Mouse (Mus musculus): ENCODE data around the gene Sept9.

Sept9 gene

DNA sequence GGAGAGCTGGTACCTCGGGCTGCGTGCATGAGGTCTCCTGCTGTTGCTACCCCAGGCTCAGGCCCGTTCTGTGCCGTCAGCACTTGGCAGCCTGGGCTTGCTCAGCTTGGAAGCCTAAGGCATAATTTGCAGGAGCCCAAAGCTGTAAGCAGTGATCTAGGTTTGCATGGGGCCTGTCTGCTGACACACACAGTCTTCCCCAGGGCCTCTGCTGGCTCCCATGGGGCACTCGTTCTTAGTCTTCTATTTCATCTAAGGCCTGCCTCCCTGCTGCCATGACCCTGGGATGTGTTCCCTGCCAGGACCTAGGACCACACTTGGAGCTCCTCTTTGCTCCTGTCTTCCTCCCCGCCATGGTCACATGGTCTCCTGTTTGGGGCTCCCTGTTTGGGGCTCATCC lies 21.7 kb downstream of the Sept9 start:
- no peak for DNase-seq (ENCODE audit: low spot score)

DNA sequence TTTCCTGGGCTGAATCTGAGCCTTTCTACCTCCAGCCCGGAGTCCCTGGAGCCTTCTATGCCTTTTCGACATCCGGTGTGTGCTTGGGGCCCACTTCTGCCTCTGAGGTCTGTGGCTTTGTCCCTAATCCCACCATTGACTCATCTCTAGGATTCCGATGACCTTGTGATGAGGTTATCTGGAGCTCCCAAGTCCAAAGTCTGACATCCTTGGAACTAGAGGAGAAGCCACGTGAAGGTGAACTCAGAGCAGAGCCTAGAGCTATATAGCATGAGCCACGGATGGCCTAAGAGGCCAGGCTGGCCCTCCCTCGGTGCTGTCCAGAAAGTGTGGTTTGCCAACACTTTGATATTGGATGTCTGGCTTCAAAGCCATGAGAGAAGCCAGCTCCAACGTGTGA lies 23.4 kb downstream of the Sept9 start:
- DNase-seq (ENCODE audit: low spot score) = no peak

DNA sequence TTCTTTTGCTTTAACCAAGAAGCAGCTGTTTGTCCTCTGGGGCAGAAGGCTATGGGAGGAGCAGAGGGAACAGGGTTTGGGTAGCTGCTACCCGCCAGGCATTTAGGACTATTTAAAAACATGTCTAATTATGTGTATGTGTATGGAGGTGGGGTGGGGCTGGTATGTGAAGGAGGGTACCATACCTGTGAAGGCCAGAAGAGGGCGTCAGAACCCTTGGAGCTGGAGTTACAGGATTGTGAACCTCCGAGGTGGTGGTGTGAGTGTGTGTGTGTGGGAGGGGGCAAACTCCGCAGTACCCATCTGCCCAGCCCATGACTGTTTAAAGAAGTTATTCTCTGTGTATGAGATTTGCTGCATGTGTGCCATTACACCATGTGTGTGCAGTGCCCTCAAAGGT lies 25.3 kb downstream of the Sept9 start:
- DNase-seq (ENCODE audit: low spot score) = no peak

DNA sequence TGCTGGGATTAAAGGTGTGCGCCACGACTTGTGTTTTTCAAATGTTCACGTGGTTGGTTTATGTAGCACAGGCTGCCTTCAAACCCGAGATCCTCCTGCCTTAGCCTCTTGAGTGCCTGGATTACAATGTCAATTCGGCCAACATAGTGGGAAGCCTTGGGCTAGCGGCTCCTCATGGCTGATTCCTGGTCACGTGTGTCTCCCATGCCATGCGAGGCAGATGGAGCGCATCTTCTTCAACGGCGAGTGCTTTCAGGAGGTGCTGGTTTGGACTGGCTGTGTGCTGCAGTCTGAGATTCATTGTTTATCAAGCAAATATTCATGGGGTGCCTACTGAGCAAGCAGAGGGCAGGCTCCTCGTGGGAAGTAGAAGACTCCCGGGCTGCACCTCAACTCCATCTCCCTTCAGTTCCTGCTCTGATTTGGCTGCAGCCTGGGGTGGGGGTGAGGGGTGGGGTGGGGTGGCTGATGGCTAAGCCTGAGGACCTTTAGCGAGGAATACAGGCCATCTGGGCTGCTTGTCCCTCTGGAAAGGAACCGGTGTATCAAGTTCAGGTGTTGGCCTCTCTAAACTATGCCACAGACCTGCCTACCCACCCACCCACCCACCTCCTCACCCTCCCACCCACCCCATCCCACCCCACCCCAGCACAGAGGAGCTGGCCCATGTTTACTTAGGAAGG lies 26.2 kb downstream of the Sept9 start:
- DNase-seq (ENCODE audit: low spot score) = no peak

DNA sequence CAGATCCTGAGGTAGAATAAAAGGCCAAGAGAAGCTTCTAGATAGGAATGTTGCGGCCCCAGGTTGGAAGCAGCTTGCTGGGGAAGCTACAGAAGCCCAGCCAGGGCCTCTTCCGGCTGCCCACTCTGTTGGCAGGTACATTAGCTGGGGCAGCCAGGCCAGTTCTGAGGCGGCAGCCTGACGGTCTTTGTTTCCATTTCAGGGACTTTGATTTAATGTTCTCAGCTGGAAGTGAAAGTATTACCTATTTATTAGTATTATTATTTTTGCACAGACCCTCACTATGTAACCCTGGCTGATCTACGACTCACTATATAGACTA lies 26.7 kb downstream of the Sept9 start:
- DNase-seq (ENCODE audit: low spot score) = no peak

DNA sequence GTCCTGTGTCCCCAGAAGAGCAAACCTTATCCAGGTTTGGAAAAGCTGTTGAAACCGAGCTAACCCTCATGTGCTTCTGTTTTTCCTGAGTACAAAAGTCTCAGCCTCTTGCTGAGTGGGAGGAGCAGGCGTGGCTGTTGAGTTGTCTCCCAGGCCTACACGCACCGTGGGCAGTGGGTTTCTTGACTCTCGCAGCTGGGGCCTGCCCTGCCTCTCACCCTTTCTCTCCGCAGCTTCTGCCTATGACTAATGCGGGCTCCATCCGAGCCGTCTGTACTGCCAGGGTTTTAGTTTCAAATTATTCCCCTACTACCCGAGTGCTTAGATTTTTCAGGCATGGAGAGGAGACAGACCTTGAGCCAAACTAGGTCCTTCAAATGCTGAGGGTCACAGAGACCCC lies 28.7 kb downstream of the Sept9 start:
- no peak for DNase-seq (ENCODE audit: low spot score)

DNA sequence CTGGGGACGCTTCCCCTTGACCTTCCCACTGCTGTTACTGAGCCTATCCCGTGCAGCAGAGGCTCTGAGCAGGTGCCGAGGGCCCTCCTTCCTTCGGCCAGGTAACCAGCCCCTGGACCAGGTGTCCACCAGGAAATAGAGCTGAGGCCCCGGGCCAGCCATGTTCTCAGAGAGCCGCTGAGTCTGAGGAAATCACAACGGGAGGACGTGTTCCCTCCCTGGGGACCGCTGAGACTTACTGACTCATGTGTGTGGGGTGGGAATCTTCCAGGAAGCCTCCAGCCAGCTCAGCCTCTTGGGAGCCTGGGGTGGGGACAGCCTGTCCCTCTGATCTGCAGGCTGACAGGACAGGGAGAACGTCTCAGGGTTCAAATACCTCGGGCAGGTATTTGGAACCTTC lies 32.1 kb downstream of the Sept9 start:
- no peak for DNase-seq (ENCODE audit: low spot score)

DNA sequence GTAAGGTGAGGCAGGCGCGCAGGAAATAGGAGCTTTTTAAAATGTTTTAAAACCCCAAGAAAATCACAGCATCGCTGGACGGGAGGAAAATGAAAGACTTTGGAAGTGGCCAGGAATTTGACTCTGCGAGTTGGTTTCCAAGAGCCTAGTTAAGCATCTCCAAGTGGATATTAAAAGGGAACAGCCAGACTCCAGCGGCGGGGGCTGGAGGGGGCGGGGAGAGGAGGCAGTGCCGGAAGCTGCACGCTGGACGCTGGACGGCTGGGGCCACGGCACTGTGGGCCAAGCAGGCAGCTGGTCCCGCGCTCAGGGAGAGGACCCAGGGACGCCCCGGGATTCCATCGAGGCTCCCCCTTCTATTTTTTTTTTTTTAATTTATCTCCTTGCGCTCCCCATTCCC lies 32.6 kb downstream of the Sept9 start:
- no peak for DNase-seq (ENCODE audit: low spot score)

DNA sequence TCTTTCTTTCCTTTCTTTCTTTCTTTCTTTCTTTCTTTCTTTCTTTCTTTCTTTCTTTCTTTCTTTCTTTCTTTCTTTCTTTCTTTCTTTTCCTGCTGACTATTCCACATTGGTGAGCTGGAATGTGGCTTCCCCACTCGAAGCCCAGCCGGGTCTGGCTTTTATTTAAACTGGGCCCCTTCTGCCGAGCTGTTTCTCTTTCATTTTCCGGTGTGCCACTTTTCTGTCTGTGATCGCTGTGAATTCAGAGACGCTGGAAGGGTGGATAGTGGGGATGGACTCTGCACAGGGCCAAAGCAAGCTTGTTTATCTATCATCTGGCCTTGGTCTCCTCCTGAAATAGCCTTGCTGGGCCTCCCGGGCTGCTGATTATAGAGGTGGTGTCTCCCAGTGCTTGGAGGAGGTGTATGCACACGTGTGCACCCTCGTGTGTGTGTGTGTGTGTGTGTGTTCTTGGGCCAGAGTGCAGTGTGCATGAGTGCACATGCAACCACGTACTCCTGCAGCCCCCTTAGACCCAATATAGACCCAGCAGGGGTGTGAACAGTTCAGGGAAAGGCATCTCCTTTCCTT lies 33.5 kb downstream of the Sept9 start:
- DNase-seq (ENCODE audit: low spot score) = no peak

DNA sequence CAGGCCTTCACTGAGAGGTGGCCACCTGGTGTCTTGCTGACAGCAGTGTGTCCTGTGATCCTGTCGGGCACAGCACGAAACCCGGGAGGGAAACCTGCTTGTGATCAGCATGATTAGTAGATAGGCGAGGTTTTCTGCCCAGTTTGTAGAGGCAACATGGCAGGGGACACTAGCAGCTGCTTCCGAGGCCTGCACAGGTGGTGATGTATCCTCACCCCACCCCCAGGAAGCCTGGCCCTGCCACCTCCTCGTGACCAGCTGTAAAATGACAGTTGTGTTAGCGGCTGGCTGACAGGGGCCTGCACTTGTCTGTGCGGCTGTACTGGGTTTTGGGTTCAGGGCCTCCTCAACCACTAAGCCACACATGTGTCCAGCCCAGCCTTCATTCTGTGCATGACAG lies 34.4 kb downstream of the Sept9 start:
- no peak for DNase-seq (ENCODE audit: low spot score)

DNA sequence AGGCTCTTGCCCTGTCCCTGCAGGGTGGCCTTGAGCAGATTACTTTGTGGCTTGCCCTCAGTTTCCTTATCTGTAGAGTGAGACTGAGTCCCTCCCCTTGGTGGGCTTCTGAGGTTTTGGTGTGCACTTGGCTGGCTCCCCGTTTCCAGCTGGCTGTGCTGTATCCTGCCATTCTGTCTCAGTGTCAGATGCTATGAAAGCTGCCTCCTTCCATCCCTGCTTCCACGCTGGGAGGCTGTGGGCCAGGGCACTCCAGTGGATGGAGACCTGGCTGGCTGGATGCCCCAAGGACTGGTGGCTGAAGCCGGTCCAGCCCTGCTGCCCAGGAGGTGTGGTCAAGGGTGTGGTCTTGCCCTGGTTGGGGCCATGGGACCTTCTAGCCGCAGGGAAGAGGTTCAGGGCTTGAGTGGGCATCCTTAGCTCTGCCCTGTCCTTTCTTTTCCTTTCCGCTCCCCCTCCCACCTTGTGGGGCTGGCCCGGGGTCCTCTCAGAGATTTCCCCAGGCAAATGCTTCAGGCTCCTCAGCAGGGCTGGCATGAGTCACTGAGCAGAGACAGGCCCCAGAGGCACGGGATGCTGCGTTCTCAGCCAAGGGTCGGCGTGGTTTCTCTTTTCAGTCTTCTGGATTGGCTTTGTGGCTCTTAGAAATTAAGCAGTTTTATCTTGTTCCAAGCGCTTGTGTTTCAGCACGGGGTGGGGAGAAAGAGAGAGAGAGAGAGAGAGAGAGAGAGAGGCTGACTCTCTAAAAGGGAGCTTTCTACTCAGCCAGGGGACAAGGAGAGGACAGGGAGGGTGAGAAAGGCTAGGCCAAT lies 35.8 kb downstream of the Sept9 start:
- no peak for DNase-seq (ENCODE audit: low spot score)

DNA sequence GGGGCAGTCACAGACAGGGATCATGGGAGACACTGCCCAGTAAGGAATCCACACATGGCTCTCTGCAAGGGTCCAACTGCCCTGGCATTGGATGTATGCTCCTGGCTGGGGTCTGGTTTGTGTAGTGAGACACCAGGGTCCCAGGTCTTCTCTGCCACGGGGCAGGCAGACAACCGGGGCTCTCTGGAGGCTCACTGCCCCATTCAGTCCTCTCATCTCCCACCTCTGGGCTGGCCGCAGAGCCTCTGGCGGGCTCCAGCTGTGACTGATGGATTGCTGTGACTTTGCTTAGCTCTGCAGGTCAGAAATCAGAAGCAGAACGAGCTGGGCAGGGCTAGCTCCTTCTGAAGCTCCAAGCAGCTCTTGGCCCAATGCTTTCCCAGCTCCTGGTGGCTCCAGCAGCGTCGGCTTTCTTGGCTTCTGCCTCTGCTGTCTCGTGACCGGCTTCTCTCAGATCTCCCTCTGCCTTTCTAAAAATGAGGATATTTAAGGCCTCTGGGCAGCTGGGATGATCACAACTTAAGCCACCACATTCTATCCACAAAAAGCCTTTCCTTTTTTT lies 36.5 kb downstream of the Sept9 start:
- no peak for DNase-seq (ENCODE audit: low spot score)

DNA sequence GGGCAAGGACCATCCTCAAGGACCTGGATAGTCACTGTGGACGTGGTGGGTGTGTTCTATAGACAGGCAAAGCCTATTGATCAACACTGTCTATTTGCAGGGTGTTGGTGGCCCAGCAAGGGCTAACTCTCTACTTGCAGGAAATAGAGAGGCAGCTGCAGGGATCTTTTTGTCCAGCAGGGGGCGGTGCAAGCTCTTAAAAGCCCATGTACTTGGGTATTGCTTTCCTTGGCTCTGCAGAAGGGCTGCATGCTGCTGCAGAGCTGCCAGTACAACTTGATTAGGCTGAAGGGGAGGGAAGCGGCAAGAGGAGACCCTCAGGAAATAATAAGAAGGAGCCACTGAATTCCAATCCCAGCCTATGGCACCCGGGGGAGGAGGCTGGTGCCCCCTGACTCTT lies 38.7 kb downstream of the Sept9 start:
- peak; percentile 72 for DNase-seq (ENCODE audit: low spot score)

DNA sequence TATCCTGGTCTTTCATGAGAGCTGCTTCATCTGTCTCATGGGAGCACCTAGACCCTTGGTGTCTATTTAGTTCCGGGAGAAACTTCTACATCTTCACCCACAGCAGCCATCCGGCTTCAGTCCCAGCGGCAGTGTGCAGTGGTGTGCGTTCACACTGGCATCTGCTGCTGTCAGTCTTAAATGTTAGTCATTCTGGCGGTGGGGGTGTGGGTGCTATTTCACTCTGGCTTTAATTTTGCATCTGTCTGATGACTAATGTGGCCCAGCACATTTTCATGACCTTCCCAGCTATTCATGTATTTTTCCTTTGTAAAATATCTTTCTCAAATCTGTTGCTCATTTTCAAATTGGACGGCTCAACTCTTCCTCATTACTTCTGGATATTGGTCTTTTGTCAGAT lies 40.2 kb downstream of the Sept9 start:
- DNase-seq (ENCODE audit: low spot score) = no peak

DNA sequence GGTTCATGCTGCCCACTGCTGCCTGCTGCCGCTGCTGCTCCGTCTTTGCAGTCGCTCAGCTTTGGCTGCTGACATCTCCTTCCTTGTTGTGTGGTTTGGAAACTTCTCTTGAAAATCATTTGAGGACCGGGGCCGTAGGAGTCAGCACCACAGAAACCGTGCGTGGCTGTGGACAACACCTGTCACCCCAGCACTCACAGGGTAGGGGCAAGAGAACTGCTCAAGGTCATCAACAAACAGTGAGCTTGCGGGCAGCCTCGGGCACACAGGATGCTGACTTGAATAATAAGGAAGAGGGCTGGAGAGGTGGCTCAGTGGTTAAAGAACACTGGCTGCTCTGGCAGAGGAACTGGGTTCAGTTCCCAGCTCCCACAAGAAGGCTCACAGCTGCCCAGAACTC lies 40.9 kb downstream of the Sept9 start:
- no peak for DNase-seq (ENCODE audit: low spot score)

DNA sequence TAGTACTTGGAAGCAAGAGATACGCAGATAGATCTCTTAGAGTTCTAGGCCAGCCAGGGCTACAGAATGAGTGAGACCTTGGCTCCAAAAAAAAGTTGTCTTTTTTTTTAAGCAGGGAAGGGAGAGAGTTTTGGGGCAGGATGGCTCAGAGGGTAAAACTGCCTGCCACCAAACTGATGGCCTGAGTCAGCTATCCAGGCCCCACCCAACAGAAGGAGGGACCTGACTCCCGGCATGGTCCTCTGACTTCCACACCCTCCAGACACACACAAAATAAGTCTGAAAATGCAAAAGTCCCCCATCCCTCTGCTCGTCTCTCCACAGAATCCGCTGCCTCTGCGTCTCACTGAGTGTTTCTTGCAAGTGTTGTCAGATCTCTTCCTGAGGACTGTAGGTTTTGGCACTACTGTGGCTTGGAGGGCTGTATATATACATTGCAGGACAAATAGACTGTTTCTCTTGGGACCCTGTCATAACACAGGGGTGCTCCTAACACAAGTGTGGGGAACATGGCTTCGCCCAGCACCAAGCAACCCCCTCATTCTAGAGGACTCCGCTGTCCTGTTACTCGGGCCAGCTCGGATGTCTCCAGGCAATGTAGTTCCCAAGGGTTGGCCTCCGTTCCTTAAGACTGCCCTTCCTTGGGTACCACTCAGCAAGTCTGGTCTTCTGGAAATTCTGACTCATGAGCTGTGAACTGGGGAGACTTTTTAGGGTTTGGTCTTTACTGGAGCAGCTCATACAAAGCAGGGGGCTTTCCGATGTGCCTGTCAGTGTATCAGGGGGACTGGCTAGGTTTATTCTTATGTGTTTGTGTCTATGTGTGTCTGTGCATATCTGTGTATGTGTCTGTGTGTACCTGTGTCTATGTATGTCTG lies 41.6 kb downstream of the Sept9 start:
- DNase-seq (ENCODE audit: low spot score) = no peak

DNA sequence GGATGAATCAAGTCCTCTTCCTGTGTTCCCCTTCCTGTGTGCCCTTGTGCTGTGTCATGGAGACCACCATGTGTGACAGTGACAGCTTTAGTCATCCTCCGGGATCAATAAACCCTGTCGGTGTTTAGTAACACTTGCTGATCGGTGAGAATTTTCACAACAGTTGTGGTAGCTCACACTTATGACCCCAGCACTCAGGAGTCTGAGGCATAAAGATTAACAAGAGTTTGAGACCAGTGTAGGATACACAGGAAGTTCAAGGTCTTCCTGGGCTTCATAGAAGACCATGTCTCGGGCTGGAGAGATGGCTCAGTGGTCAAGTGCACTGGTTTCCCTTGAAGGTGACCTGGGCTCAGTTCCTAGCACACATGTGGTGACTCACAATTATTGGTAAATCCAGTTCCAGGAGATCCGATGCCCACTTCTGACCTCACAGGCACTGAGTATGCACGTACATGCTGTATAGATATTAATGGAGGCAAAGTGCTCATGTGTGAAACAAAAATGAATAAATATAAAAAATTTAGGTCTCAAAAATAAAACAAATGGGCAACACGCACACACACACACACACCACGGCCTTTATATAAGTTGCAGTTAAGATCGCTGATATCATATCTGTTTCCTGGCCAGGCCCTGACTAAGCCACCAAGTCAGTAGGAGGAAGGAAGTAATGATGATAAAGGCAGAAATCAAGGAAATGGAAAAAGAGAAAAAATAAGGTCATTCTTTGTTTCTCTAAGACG lies 43.1 kb downstream of the Sept9 start:
- no peak for DNase-seq (ENCODE audit: low spot score)

DNA sequence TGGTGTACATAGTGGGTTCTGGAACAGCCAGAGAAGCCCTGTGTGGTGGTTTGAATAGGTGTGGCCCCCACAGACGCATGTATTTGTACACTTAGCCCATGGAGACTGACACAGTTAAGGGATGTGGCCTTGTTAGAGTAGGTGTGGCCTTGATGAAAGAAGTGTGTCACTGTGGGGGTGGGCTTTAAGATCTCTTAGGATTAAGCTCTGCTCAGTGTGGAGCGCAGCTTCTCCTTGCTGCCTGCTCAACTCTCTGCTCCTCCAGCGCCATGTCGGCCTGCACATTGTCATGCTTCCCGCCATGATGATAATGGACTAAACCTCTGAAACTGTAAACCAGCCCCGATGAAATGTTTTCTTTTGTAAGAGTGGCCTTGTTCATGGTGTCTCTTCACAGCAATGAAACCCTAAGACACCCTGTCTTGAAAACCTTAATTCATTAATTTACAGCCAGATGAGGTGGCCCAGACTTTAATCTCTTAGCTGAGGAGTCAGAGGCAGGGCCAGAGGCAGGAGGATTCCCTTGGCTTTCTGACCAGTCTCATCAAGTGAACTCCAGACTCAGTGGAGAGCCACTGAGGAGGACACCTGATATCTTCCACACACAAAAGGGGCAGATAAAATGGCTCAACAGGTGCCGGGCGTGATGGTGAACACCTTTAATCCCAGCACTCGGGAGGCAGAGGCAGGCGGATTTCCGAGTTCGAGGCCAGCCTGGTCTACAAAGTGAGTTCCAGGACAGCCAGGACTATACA lies 44.3 kb downstream of the Sept9 start:
- no peak for DNase-seq (ENCODE audit: low spot score)

DNA sequence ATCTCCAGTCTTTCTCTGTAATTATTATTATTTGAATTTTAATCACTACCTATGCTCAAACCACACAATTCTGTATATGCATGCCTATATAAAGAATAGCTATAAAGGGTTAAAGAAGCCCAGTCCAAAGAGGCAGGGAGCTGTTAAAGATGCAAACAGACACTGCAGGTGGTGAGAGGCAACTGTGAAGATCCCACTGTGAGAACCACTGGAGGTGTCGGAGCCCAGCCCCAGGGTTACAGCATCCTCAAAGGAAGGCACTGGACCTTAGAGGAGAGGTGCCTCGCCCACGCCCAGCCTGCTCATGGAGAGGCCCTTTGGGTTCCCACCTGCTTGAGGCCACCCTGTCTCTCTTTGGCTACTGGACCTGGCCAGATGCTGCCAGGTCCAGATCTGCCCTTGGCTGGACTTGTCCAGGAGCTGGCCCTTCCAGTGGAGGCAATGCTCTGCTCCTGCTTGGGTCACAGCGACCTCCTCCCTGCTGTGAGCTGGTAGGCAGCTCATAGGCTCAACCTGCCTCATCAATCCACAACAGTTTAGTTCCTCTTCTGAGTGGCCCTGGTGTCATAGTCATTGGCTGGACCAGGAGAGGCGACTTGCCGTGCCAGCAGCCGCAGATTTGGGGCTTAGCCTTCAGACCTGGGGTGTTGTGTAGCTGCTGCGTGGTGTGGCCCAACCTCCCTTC lies 45.7 kb downstream of the Sept9 start:
- DNase-seq (ENCODE audit: low spot score) = no peak

DNA sequence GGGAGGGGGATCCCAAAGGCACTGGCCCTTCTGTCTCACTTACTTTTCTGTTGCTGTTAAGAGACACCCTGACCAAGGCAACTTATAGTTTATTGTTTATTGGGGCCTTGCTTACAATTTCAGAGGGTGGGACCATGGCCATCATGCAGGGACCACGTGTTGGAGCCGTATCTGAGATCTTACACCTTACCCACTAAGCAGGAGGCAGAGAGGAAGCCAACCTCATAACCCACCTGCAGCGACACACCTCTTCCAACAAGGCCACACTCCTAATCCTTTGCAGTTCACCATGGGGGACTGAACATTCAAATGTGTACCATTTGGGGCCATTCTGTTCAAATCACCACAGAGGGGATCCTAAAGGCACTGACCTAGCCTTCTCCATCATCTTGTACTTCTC lies 46.4 kb downstream of the Sept9 start:
- DNase-seq (ENCODE audit: low spot score) = no peak
